Mouse (Mus musculus): ENCODE measurements around the gene Kcnh6.

The Kcnh6 gene

GRCm38 (mm10) chr11:106013556-106014225 is 5.8 kb downstream of the Kcnh6 start:
- WGBS: 54% methylated on average over 11 of the region's 11 CpGs

DNA sequence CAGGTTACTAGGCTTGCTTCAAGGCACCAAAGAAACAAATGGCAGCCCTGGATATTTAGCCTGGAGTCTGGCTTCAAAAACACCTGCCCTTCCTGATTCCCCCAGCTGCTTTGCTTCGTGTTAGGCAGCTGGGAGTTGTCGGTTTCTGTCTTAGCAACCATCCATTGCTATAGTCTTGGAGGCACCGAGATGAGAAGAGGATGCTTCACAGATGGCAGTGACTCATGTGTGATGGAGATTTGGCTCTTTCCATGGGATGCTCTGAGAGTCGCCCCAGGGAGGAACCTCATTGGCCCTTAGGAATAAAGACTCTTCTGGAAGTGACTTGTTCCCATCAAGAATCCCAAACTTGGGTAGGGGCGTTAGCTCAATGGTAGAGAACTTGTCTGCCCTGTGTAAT is 8.5 kb downstream of the Kcnh6 start:
- WGBS: 42% methylated on average over 5 of the region's 5 CpGs

DNA sequence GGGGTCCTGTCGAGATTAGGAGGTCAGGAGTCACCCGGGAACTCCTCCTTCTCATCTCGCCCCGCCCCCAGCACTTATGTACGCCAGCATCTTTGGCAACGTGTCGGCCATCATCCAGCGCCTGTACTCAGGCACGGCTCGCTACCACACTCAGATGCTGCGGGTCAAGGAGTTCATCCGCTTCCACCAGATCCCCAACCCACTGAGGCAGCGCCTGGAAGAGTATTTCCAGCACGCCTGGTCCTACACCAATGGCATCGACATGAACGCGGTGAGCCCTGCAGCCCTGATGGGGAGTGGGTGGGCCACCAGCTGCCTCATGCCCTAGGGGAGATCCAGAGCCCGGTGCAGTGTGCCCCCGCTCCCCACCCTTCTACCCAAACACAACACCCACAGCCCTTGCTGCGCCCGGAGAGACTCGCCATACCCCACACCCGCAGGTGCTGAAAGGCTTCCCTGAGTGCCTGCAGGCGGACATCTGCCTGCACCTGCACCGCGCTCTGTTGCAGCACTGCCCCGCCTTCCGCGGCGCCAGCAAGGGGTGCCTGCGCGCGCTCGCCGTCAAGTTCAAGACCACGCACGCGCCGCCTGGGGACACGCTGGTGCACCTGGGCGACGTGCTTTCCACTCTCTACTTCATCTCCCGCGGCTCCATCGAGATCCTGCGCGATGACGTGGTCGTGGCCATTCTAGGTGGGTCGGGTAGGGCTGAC is 12.3 kb downstream of the Kcnh6 start:
- 2% methylated on average over 50 of the region's 50 CpGs for WGBS

- 73% methylated on average over 3 of the region's 3 CpGs for WGBS
Observed at GRCm38 (mm10) chr11:106025774-106026173, 17.9 kb downstream of the Kcnh6 start.

- 28% methylated on average over 11 of the region's 11 CpGs for WGBS
Observed at GRCm38 (mm10) chr11:106026465-106027151, 18.7 kb downstream of the Kcnh6 start.

DNA sequence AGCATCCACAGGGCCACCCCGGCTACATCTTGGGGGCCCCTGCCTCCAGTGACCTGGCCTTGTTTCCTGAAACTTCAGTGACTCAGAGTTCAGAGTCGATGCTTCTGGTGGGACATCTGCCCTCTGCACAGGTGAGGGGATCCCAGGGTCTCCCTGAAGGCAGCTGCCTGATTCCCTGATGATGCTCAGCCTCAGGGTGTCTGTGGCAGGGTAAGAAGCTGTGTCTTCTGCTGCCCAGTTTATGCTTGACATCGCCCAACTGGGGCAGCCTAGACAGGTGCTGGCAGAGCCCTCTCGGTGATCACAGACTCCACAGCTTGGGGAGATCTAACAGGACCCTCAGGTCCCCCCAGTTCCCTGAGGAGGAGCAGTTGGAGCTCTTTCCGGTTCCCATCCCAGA is 19.7 kb downstream of the Kcnh6 start:
- 89% methylated on average over 5 of the region's 5 CpGs for WGBS

- WGBS: 27% methylated on average over 10 of the region's 25 CpGs
Observed at GRCm38 (mm10) chr11:106032074-106032473, 24.1 kb downstream of the Kcnh6 start.

- WGBS: 34% methylated on average over 11 of the region's 11 CpGs
Observed at GRCm38 (mm10) chr11:106033491-106033919, 25.6 kb downstream of the Kcnh6 start.

DNA sequence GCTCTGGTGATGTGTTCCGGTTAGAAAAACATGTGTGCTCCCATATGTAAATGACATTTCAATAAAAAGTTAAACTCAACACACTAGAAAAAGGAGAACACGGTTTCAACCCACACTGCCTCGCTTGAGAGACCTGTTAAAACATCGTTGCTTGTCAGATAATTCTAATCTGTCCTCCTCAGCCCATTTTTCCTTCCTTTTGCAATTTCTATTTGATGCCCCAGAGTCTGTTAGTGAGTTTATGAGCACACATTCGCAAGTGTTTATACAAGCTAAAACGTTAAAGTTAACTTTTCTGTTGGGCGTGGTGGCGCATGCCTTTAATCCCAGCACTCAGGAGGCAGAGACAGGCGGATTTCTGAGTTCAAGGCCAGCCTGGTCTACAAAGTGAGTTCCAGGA is 27.1 kb downstream of the Kcnh6 start:
- WGBS: 87% methylated on average over 9 of the region's 9 CpGs

DNA sequence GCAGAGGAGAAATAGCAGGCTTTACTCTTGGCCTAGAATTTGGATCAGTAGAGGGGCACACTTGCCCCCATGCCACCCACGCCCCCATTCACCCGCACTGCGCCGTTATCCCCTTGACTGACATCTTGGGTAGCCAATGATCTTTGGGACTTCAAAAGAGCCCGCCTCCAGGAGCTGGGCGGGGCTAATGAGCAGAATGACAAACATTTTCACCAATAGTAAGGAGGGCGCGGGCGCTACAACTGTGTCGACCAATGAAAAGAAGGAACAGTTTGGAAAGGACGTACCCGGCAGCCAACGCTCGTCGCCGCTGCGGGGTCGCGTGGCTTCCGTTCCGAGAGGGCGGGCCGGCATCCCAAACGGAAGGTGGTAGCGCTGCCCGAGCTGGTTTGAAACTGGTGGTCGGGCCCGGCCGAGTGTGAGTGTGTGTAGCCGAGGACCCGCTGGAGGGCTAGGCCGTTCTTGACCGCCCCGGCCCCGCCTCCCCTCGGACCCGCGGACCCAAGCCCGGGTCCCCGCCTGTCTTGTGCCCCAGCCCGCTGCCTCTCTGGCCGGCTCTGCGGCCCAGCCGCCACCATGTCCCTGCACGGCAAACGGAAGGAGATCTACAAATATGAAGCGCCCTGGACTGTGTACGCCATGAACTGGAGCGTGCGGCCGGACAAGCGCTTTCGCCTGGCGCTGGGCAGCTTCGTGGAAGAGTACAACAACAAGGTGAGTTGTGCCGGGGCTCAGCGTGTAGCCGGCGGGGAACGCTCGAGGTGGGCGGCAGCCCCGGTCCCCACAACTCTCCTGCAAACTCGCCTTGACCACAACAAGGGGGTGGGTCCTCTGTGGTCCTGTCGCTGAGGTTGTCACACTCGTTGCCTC is 28.9 kb downstream of the Kcnh6 start, which contains the start of gene Dcaf7:
Gene Dcaf7, plus strand, starts transcription at position 325 of the 870 bp plus-strand sequence.
- WGBS: under 1% methylated on average over 66 of the region's 66 CpGs

DNA sequence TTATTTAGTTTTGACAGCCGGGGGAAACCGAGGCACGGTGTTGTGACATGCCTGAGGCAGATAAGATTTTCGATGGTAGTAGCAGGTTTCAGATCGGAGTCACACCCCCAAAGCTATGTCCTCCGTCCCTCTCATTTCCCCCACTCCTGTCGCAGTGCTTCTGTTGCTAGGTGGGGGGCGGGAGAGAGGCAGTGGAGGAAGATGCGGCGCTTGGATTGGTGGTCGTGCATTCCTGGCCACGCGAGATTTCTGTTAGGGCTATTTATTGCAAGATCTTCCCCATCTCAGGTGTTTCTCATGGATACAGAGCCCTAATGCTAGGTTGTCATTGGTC is 29.5 kb downstream of the Kcnh6 start:
- under 1% methylated on average over 13 of the region's 13 CpGs for whole genome bisulfite sequencing

DNA sequence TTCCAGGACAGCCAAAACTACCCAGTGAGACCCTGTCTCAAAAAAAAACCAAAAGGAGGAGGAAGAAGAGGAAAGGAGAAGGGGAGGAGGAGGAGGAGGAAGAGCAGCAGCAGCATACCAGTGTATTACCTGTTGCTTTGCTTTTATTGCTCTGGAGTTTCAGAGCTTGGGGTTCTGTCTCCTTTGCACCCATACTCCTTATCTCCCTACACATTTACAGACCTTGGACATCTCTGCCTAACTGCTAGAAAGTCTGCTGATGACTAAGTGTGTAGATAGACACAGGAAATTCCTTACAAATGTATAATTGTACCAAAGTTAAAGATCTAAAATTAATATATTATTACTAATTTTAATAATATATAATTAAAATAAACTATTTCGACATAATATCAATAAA is 37.3 kb downstream of the Kcnh6 start:
- 92% methylated on average over 1 of the region's 1 CpGs for WGBS

DNA sequence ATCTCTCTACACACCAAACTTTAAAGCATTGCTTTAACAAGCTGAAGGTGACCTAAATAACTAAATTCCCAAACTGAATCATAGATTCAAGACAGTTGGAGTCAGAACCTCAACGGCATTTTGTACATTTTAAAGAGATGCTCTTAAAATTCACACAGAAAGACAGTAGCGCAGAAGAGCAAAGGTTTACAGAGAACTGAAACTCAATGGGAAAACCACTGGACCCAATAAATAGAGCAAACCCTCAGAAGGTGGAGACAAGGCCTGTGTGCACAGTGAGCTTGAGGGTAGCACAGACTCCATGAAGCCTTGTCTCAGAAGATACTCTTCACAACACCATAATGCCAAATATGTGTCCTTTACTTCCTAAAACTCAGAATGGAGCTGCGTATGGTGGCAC is 37.9 kb downstream of the Kcnh6 start:
- 82% methylated on average over 3 of the region's 3 CpGs for WGBS

DNA sequence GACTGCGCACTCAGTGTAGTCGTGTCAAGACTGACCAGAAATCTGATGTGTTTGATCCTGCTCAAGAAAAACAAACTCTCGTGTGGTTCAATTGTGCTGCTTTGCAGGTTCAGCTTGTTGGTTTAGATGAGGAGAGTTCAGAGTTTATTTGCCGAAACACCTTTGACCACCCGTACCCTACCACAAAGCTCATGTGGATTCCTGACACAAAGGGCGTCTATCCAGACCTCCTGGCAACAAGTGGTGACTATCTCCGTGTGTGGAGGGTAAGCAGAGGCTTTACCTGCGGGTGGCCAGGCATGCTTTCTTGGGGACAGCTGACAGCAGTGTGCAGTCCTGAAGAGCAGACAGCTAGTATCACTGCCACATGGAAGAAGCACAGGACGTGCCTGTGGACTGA is 38.7 kb downstream of the Kcnh6 start:
- WGBS: 76% methylated on average over 9 of the region's 9 CpGs

DNA sequence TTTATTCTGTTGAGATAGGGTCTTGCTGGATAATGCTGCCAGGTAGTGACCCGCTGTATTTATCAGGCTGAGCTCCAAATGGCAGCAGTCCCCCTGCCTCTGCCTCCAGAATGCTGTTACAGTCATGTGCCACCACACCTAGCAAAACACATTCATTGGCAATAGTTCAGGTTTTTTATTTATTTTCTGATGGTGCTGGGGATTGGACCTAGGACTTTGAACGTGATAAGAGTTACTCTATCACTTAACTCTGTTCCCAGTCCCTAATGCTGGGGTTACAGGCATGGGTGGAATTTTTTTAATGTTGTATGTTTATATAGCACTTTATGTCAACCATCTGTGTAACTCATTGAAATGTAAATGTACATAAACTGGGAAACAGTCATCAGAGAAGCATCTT is 46.0 kb downstream of the Kcnh6 start:
- WGBS: 65% methylated on average over 2 of the region's 2 CpGs

DNA sequence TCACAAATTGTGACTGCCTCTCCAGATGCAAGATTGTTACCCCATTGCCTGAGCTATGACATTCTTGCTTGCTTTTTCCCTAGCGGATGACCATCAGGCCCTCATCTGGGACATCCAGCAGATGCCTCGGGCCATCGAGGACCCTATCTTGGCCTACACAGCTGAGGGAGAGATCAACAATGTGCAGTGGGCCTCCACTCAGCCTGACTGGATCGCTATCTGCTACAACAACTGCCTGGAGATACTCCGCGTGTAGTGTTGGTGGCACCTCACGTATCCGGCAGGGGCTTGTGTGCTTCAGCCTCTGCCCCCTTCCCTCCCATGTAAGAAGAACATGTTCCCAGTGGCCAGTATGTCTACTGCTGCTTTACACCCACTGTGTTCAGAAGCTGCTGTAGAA is 46.7 kb downstream of the Kcnh6 start:
- 95% methylated on average over 8 of the region's 8 CpGs for WGBS

DNA sequence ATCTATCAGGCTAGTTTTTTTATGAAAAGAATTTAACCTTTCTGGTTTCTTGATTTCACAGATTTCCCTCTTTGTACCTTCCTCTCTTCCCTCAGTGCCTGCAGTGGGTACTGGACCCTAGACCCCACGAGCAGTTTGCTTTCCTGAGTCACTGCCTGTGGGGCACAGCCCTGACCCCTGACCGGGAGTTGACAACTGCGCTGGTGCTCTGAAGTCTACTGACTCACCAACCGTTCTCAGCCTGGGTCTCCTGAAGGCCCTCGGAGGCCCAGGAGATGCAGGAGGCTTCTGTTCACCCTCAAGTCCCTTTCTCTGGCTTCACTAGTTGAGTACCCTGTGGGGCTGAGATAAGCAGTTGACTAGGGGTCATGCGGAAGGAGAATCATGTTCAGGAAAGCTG is 47.4 kb downstream of the Kcnh6 start:
- 91% methylated on average over 6 of the region's 6 CpGs for WGBS

DNA sequence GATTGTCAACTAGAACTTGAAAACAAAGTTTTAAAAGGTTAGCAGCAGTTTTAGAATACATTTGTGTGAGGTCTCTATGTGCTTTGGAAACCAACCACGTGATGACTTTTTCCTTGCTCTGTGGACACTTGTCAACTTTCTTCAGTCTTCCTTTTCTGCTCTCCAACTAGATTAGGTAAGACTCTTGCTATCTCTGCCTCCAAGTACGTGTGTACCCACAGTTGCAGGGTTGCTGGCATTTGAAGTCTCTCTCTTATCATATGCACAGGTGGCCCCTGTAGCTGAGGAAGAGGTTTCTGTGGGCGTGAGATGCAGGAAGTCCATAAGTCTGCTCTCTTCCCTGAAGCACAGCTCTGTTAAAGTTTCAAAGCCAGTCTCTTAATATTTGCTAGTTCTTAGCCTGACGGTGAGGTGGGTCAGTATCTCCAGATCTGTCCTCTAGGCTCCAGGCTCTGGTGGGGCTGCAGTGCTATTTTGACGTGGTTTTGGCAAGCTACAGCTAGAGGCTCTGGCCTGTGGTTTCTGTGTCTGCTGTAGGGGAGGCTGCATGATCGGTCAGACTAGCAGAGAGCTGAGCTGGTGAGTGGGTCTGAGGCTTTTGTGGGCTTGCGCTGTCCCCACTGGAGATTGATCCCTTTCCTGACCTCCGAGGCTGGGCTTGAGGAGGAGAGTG is 49.0 kb downstream of the Kcnh6 start:
- WGBS: 79% methylated on average over 8 of the region's 8 CpGs

DNA sequence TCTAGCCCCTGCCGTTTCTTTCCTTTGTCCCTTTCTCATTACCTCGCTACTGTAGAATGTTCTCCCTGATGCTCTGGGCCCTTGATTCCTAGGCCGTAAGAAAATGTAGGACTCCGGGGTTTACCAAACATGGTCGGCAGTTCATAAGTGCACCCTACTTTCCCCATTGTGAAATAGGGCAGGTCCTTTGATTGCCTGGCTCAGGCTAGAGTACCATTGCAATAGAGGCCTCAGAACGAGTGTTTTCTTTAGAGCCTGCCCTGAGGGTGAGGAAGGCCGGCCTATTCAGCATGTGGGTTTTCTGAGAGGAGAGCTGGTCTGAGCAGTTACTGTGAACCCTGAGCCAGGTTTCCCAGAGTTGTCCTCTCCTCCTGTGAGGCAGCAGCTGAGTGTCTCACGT is 50.1 kb downstream of the Kcnh6 start:
- 74% methylated on average over 8 of the region's 8 CpGs for WGBS

DNA sequence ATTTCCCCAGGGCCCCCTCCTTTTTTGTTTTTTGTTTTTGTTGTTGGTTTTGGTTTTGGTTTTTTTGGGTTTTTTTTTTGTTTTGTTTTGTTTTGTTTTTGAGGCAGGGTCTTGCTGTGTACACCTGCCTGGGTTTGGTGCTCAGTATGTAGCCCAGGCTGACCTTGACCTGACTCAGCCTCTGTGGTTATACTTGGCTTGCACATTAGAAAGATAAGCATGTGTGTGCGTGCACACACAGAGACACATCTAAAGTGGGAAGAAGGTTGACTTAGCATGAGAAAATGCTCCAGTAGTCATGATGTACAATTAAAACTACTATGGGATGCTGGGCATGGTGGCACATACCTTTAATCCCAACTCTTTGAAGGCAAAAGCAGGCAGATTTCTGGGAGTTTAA is 52.6 kb downstream of the Kcnh6 start:
- 84% methylated on average over 1 of the region's 1 CpGs for WGBS

- 95% methylated on average over 1 of the region's 1 CpGs for WGBS
Observed at GRCm38 (mm10) chr11:106061311-106061710, 53.4 kb downstream of the Kcnh6 start.

Data from cerebral cortex, adult 2 months (tissue).